Mouse (Mus musculus) hindbrain, embryonic 12.5 days (tissue): Measurements from ENCODE around the gene Epha4. TPM values are rescaled to one million over a fixed set of nuclear protein-coding genes. Genes with fewer than 3 reads are reported as not detected.

Experiments
- ATAC-seq: fragments of 200-750 bp; cut with Nextera tagmentation; 2 replicates; pipeline ENCODE4 v1.8.0; 2017; ENCODE audit warnings: moderate TSS enrichment; ENCODE audit not compliant: low FRiP score
- H3K27ac ChIP-seq: fragments of 300-500 bp; sonication (generic); 2 replicates; pipeline ENCODE4 v1.5.1; 2016; ENCODE audit warnings: mild to moderate bottlenecking
- H3K27me3 ChIP-seq: fragments of 300-500 bp; sonication (generic); 2 replicates; pipeline ENCODE4 v1.6.1; 2016; ENCODE audit warnings: mild to moderate bottlenecking
- H3K36me3 ChIP-seq: fragments of 300-500 bp; sonication (generic); 2 replicates; pipeline ENCODE4 v1.6.1; 2016; ENCODE audit warnings: mild to moderate bottlenecking
- H3K4me1 ChIP-seq: fragments of 300-500 bp; sonication (generic); 2 replicates; pipeline ENCODE4 v1.6.1; 2016
- H3K4me2 ChIP-seq: fragments of 300-500 bp; sonication (generic); replicated peaks from 2 replicates; pipeline ENCODE4 v1.6.1; 2016; ENCODE audit warnings: mild to moderate bottlenecking
- H3K4me3 ChIP-seq: fragments of 300-500 bp; sonication (generic); 2 replicates; pipeline ENCODE4 v1.5.1; 2016; ENCODE audit warnings: mild to moderate bottlenecking
- H3K9ac ChIP-seq: fragments of 300-500 bp; sonication (generic); 2 replicates; pipeline ENCODE4 v1.6.1; 2016; ENCODE audit warnings: mild to moderate bottlenecking, moderate library complexity
- H3K9me3 ChIP-seq: fragments of 300-500 bp; sonication (generic); replicated peaks from 2 replicates; pipeline ENCODE4 v1.6.1; 2016; ENCODE audit warnings: mild to moderate bottlenecking
- WGBS: fragments of 180-500 bp; shearing (Covaris S2); methylation state at CpG from one replicate; pipeline ENCODE4 v1.1.7; 2016; 5-methylcytosine and 5-hydroxymethylcytosine counted together
- polyA plus RNA-seq: library from polyadenylated mRNA; unstranded; fragments of >200 nt; fragmentation: Nextera tagmentation; extraction: Ambion mirVana; gene quantifications from 2 replicates; pipeline ENCODE4 v1.2.1, GENCODE M21; 2016

Gene Epha4
- polyA plus RNA-seq, 1 experiment from 2014 or later = 34.5 TPM

- peaks cover 43% of the 10 kb centered on the region for H3K36me3 ChIP-seq
- ATAC-seq = no peak
These were observed 144.0 kb downstream of the Epha4 start for GRCm38 (mm10) chr1:77370921-77371320.

GRCm38 (mm10) chr1:77369255-77369837 lies 145.5 kb downstream of the Epha4 start:
- Histone ChIP-seq H3K4me3 (no peak overlapping the region), H3K27me3 (no peaks in the 10 kb centered on the region), H3K4me2 (no peak overlapping the region), H3K9ac (no peak overlapping the region), H3K27ac (no peak overlapping the region), H3K4me1 (no peaks in the 10 kb centered on the region), H3K36me3 (peaks cover 33% of the 10 kb centered on the region), H3K9me3 (no peaks in the 10 kb centered on the region)
- ATAC-seq = no peak
- WGBS = 86% methylated on average over 18 of the region's 18 CpGs

More at GRCm38 (mm10) chr1:77370921-77371320, 144.0 kb downstream of the Epha4 start:
- H3K9ac ChIP-seq = no peak overlapping the region
- H3K27ac ChIP-seq = no peak overlapping the region
- no peaks in the 10 kb centered on the region for H3K4me1 ChIP-seq
- WGBS = 85% methylated on average over 7 of the region's 7 CpGs
- H3K4me2 ChIP-seq = no peak overlapping the region
- H3K4me3 ChIP-seq = no peak overlapping the region
- H3K27me3 ChIP-seq = no peaks in the 10 kb centered on the region
- no peaks in the 10 kb centered on the region for H3K9me3 ChIP-seq

GRCm38 (mm10) chr1:77365850-77366249 lies 149.0 kb downstream of the Epha4 start:
- no peak overlapping the region for H3K4me2 ChIP-seq
- no peak overlapping the region for H3K27ac ChIP-seq
- H3K9ac ChIP-seq = no peak overlapping the region
- peaks cover 10% of the 10 kb centered on the region for H3K36me3 ChIP-seq
- H3K4me3 ChIP-seq = no peak overlapping the region
- WGBS = 78% methylated on average over 3 of the region's 3 CpGs
- ATAC-seq = no peak
- H3K27me3 ChIP-seq = no peaks in the 10 kb centered on the region
- H3K9me3 ChIP-seq = no peaks in the 10 kb centered on the region
- H3K4me1 ChIP-seq = 0 out of 2 replicates have a peak, but pooled peaks cover 2% of the 10 kb centered on the region

GRCm38 (mm10) chr1:77364596-77364995 lies 150.3 kb downstream of the Epha4 start:
- Histone ChIP-seq H3K4me2 (no peak overlapping the region), H3K4me3 (no peak overlapping the region), H3K36me3 (peaks cover 10% of the 10 kb centered on the region), H3K9ac (no peak overlapping the region), H3K27me3 (no peaks in the 10 kb centered on the region), H3K4me1 (0 out of 2 replicates have a peak, but pooled peaks cover 2% of the 10 kb centered on the region), H3K9me3 (no peaks in the 10 kb centered on the region), H3K27ac (no peak overlapping the region)
- 82% methylated on average over 3 of the region's 3 CpGs for WGBS
- no peak for ATAC-seq

DNA sequence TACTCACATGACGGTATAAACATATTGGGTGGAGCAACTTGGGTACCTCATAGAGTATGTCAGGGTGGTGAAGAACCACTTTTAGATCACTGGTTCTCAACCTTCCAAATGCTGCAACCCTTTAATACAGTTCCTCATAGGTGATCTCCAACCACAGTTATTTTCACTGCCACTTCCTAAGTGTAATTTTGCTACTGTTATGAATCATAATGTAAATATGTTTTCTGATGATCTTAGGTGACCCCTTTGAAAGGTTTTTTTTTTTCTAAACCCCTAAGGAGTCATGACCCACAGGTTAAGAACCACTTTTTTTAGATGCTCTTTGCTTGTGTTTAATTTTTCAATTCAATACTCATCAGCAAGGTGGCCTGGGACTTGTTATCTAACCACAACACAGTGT lies 151.0 kb downstream of the Epha4 start:
- ATAC-seq = no peak

DNA sequence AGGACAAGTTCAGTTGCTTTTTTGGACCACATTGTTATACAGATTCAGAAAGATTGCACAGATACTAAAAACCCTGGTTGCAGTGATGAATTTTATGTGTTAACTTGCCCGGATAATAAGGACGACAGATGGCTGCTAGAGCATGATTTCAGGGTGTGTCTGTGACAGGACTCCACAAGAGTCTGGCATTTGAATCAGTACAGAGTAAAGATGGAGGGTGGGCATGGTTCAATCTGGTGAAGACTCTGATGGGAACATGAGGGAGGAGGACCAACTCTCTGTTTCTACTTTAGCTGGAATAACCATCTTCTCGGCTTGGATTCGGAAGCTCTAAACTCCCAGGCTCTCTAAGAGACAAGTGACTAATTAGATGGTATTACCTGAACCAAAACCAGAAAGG lies 168.4 kb downstream of the Epha4 start:
- ATAC-seq = no peak
- Histone ChIP-seq H3K9ac (no peak overlapping the region), H3K27ac (no peak overlapping the region), H3K36me3 (no peaks in the 10 kb centered on the region), H3K27me3 (no peaks in the 10 kb centered on the region), H3K4me2 (no peak overlapping the region), H3K9me3 (no peaks in the 10 kb centered on the region), H3K4me3 (no peak overlapping the region), H3K4me1 (no peaks in the 10 kb centered on the region)
- 94% methylated on average over 4 of the region's 4 CpGs for WGBS

More for the DNA sequence above, 151.0 kb downstream of the Epha4 start:
- Histone ChIP-seq H3K4me3 (no peak overlapping the region), H3K9ac (no peak overlapping the region), H3K36me3 (peaks cover 5% of the 10 kb centered on the region), H3K4me1 (0 out of 2 replicates have a peak, but pooled peaks cover 2% of the 10 kb centered on the region), H3K9me3 (no peaks in the 10 kb centered on the region), H3K4me2 (no peak overlapping the region), H3K27ac (no peak overlapping the region), H3K27me3 (no peaks in the 10 kb centered on the region)
- 96% methylated on average over 1 of the region's 1 CpGs for WGBS

DNA sequence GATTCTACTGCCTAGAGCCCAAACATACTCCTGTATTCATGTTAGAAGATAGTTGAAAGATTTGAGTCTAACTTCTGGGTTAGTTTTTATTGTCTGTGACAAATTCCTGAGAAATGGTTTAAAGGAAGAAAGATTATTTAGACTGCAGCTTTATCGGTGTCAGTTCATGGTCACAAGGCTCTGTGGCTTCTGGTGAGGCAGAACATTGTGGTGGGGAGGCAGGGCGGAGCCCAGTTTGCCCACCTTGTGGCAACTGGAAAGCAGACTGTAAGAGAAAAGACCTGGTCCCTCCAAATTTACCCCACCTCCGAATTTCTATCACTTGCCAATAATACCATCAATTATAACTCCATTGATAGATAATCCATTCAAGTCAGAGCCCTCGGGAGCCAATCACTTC lies 171.1 kb downstream of the Epha4 start:
- Histone ChIP-seq H3K9me3 (no peaks in the 10 kb centered on the region), H3K27me3 (no peaks in the 10 kb centered on the region), H3K4me3 (no peak overlapping the region), H3K4me1 (no peaks in the 10 kb centered on the region), H3K4me2 (no peak overlapping the region), H3K9ac (no peak overlapping the region), H3K27ac (no peak overlapping the region), H3K36me3 (no peaks in the 10 kb centered on the region)
- 87% methylated on average over 4 of the region's 4 CpGs for WGBS
- no peak for ATAC-seq

DNA sequence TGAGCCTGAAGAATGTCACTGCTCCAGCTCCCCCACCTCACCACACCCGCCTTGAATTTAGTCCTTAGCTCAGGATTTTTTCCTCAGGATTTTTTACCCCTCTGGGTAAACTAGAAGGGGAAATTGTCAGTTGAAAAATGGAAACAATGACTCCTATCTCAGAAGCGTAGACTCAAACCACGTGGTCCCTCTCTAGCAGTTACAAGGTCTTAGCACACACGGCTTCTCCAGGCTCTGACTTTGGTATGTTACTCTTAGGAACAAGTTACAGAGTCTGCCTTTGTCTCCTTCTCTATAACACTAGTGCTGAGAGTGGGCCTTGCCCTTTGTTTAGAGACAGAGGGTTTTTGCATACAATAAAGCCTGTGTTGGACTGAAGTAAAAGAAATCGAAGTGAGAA lies 175.2 kb downstream of the Epha4 start:
- no peak overlapping the region for H3K27ac ChIP-seq
- H3K9me3 ChIP-seq = no peaks in the 10 kb centered on the region
- no peaks in the 10 kb centered on the region for H3K36me3 ChIP-seq
- no peaks in the 10 kb centered on the region; the same call in 1 of the 2 replicates for H3K4me1 ChIP-seq
- no peak for ATAC-seq
- H3K4me2 ChIP-seq = no peak overlapping the region
- no peaks in the 10 kb centered on the region for H3K27me3 ChIP-seq
- no peak overlapping the region for H3K9ac ChIP-seq
- 71% methylated on average over 5 of the region's 5 CpGs for WGBS
- H3K4me3 ChIP-seq = no peak overlapping the region

- H3K36me3 ChIP-seq = no peaks in the 10 kb centered on the region
- no peaks in the 10 kb centered on the region; the same call in 1 of the 2 replicates for H3K4me1 ChIP-seq
- no peak for ATAC-seq
- no peaks in the 10 kb centered on the region for H3K27me3 ChIP-seq
- no peak overlapping the region for H3K9ac ChIP-seq
- WGBS = 51% methylated on average over 6 of the region's 6 CpGs
- no peaks in the 10 kb centered on the region for H3K9me3 ChIP-seq
- no peak overlapping the region for H3K27ac ChIP-seq
- no peak overlapping the region for H3K4me3 ChIP-seq
- no peak overlapping the region for H3K4me2 ChIP-seq
These were observed 176.5 kb downstream of the Epha4 start for GRCm38 (mm10) chr1:77338346-77338745.

- Histone ChIP-seq H3K27me3 (no peaks in the 10 kb centered on the region), H3K27ac (no peak overlapping the region)
These were observed 178.0 kb downstream of the Epha4 start for GRCm38 (mm10) chr1:77336937-77337336.

DNA sequence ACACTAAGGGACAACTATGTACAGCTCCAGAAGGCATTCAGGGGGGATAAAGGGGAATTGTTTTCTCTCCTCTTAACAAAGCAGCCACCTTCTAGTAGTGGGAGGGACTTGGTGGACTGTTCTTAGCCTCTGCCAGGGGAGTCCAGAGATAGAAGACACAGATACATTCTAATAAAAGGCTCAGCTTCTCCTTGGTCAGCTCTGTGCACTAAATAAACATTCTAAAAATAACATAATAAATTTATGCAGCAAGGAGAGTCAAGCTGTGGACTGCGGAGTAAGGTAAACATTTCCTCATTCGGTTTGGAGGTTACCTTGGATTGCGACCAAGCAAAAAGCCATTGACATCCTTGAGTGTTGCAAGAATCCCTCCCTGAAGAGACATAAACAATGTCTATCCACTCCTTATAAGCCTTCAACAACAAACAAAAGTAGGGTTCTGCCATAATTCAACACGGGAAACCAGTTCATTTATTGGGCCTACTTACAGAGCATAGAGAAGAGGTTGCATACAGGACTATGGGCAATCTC lies 196.2 kb downstream of the Epha4 start:
- H3K4me2 ChIP-seq = no peak overlapping the region
- H3K9me3 ChIP-seq = no peaks in the 10 kb centered on the region
- H3K36me3 ChIP-seq = no peaks in the 10 kb centered on the region
- H3K4me3 ChIP-seq = no peak overlapping the region
- H3K4me1 ChIP-seq = no peaks in the 10 kb centered on the region
- ATAC-seq = no peak
- WGBS = 63% methylated on average over 4 of the region's 4 CpGs
- H3K27ac ChIP-seq = no peak overlapping the region
- no peak overlapping the region for H3K9ac ChIP-seq
- no peaks in the 10 kb centered on the region for H3K27me3 ChIP-seq

More at GRCm38 (mm10) chr1:77336937-77337336, 178.0 kb downstream of the Epha4 start:
- Histone ChIP-seq H3K4me2 (no peak overlapping the region), H3K36me3 (no peaks in the 10 kb centered on the region), H3K9ac (no peak overlapping the region), H3K4me1 (no peaks in the 10 kb centered on the region; the same call in 1 of the 2 replicates), H3K4me3 (no peak overlapping the region), H3K9me3 (no peaks in the 10 kb centered on the region)
- no peak for ATAC-seq
- 81% methylated on average over 7 of the region's 7 CpGs for WGBS
